Mouse (Mus musculus) bone marrow, adult 2 months (tissue): ENCODE measurements around the gene Plxna1.

Experiments
- CTCF ChIP-seq: fragments of 200-500 bp; IDR thresholded peaks from 2 replicates; pipeline ENCODE4 v1.5.1; 2011; ENCODE audit warnings: low read length, control low read depth; ENCODE audit not compliant: control insufficient read depth, insufficient read depth
- POLR2A ChIP-seq: fragments of 200-500 bp; IDR thresholded peaks from 2 replicates; pipeline ENCODE4 v1.6.1; 2011; ENCODE audit warnings: low read depth, mild to moderate bottlenecking, control low read depth, low read length, borderline replicate concordance; ENCODE audit not compliant: control insufficient read depth

GRCm38 (mm10) chr6:89399564-89399963 is 37.1 kb upstream of the Plxna1 start:
- no peak for TF ChIP-seq POLR2A
- no peak for TF ChIP-seq CTCF
